Mouse (Mus musculus): Measurements from ENCODE around the gene Pcbp2.

Pcbp2 gene

GRCm38 (mm10) chr15:102468675-102469370 lies 1.5 kb upstream of the Pcbp2 start:
- no peak for DNase-seq

- peak; percentile 88 for DNase-seq
Observed at GRCm38 (mm10) chr15:102470605-102471294, 411 bp downstream of the Pcbp2 start.

- no peak for DNase-seq
Observed at GRCm38 (mm10) chr15:102471295-102471645, 931 bp downstream of the Pcbp2 start.

GRCm38 (mm10) chr15:102471727-102472126 lies 1.4 kb downstream of the Pcbp2 start:
- DNase-seq, result no peak

DNA sequence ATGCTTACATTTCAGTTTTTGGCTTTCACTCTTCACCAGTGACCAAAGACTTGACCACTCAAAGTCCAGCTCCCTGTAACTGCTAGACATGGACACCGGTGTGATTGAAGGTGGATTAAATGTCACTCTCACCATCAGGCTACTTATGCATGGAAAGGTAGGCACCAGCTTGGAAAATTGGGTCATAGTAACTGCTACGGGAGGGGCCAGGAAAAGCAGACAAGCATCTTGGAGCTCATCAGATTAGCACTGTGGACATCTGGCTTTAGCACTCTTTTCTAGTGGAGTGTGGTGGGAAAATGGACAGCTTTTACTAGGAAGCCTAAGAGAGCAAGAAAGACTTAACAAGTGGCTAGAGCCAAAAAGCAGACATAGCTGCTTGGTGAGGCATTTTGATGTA lies 2.9 kb downstream of the Pcbp2 start:
- no peak for DNase-seq

- no peak for DNase-seq
Observed at GRCm38 (mm10) chr15:102474520-102474919, 4.2 kb downstream of the Pcbp2 start.

- DNase-seq, result no peak
Observed at GRCm38 (mm10) chr15:102483136-102483535, 12.8 kb downstream of the Pcbp2 start.

GRCm38 (mm10) chr15:102485853-102486252 lies 15.5 kb downstream of the Pcbp2 start:
- DNase-seq, result no peak

DNA sequence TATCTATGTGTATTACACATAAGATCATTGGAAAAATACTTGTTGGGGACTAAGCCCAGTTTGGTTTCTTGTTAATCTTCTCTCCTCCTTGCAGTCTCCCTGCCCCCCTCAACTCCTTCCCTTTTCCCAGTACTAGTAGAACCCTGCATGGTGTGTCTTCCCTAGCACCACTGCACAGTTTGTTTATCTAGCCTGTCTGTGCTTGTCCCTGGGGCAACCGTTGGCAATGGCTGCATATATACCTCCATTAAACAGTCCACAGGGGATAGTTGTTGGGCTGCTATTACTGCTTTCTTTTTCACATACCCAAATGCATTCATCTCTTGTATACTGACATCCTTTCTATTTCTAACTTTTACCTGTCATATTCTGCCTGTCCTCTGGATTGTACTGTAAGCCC lies 17.3 kb downstream of the Pcbp2 start:
- no peak for DNase-seq

DNA sequence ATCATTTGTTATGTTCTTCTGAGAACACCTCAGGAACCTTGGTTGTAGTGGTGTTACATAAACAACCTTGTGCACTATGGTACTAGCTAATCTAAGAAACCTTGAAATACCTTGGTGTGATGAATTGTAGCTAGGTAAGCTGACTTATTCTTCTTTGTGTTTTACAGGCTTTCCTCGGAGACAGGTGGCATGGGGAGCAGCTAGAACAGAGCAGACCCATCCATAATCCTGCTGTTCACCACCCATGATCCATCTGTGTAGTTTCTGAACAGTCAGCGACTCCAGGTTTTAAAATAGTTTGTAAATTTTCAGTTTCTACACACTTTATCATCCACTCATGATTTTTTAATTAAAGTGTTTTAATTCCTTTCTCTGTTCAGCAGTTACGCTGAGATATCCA lies 28.0 kb downstream of the Pcbp2 start:
- DNase-seq, result no peak

GRCm38 (mm10) chr15:102499370-102499769 lies 29.0 kb downstream of the Pcbp2 start:
- DNase-seq, result no peak

- DNase-seq, result no peak
Observed at GRCm38 (mm10) chr15:102499851-102500250, 29.5 kb downstream of the Pcbp2 start.

DNA sequence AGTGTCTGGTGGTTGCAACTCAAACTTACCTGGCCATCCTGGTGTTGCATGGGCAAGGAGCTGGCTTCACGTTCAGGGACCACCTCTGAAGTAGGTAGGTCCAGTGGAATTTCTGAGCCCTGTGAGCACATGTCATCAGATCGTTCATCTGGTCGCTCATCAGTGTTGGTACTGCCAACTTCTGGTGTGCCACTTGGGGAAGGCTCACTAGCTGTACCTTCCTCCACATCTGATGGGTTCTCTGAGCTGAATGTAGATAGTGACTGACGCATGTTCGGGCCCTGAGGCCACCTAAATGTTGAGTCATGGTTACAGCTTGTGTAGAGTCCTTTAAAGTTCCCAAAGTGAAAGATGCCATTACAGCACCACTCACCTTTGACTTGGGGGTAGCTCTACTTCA lies 30.1 kb downstream of the Pcbp2 start:
- no peak for DNase-seq

GRCm38 (mm10) chr15:102501084-102501814 lies 30.9 kb downstream of the Pcbp2 start:
- no peak for DNase-seq

DNA sequence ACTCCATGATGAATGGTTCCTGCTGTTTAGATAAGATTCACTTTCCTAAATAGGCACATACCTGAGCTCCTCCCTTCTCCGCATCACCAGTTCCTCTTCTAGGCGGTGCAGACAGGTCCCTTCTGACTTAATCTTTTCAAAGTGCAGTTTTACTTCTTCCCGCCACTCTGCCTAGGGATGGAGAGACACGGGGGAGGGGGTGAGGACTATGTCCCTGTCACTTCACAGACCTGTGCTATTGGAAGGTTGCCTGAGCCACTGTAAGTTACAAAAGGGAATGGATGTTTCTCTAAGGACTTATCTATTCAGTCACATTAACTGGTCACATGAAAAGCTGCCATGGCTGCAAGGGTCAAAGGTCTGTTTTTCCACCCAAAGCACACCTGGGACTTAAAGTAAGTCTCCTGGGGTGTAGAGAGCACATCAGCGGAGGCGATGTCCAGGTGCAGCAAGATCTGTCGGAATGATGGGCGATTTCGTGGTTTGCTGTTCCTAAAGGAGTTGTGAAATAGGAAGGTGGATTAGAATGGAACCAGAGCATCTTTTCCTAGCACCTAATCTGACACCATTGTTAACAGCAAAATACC lies 32.0 kb downstream of the Pcbp2 start:
- DNase-seq, result no peak

- no peak for DNase-seq
Observed at GRCm38 (mm10) chr15:102503447-102503846, 33.1 kb downstream of the Pcbp2 start, which contains the start of gene Gm10337. Gene Gm10337, plus strand, starts transcription at chr15:102503722.

DNA sequence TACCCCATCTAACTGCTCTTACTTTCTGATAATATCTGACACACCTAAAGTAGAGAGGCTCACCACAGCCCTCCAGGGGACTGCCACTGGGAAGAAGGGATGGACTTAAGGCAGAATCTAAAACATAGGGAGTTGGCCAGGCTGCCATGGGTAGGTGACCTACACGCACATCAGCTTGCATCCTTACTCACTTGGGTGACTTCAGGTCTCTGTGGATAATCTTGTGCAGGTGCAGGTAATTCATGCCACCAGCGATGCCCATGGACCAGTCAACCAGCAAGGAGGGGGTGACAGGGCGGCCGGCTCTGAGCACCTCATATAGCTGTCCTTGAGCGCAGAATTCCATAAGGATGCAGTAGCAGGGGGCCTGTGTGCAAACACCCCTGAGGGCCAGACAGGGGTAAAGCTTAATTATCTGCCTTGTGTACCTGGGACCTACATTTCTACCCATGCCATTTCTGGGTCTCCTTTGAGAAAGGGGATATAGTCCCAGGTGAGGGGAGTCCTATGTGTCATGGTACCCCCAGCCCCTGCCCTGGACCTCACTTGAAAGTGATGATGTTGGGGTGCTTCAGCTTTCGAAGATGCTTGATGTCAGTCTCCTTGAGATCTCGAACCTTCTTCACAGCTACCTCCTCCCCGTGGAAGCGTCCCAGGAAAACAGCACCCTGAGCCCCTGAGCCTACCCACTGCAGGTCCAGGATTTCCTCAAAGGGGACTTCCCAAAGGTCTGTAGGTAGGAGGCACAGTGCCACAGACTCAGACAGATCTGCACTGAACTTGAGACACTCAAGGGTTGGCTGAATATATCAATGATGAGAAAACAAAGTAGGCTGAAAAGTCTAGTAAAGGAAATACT lies 33.8 kb downstream of the Pcbp2 start:
- DNase-seq, result peak; percentile 19

- DNase-seq, result peak; percentile 36
Observed at GRCm38 (mm10) chr15:102505073-102505769, 34.9 kb downstream of the Pcbp2 start.

DNA sequence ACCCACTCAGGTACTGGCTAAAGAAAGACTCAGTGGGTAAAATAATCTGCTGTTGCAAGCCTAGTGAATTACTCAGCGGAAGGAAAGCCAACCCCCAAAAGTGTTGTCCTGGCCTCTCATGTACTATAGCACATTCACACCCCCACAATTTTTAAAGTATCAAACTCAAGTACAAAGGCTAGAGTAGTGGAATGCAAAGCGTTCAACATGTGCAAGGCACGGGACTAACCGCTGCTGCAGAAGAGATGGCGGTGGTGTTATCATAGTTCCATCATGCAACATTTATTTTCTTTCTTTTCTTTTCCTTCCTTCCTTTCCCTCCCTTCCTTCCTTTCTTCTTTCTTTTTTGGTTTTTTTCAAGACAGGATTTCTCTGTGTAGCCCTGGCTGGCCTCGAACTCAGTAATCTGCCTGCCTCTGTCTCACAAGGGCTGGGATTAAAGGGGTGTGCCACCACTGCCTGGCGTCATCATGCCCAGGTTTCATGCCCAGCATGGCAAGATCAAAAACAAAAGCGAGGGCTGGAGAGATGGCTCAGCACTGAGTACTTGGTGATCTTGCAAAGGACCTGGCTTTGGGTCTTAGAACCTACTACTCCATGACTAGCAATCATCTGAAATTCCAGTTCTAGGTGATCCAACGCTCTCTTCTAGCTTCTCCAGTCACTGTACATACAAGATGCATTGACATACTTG lies 35.6 kb downstream of the Pcbp2 start:
- no peak for DNase-seq

DNA sequence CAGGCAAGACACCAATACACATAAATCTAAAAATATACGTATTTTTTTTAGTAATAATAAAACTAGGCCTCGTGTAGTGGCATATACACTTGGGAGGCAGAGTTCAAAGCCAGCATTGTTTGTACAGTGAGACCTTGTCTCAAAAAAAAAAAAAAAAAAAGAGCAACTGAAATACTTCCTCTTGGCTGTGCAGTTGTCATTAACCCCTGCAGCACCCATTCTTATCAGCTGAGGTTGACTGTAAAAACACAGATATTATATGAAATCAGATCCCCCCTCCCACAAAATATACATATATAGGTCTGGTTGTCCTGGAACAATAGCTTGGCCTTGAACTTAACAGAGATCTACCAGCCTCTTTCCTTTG lies 36.1 kb downstream of the Pcbp2 start:
- DNase-seq, result no peak

DNA sequence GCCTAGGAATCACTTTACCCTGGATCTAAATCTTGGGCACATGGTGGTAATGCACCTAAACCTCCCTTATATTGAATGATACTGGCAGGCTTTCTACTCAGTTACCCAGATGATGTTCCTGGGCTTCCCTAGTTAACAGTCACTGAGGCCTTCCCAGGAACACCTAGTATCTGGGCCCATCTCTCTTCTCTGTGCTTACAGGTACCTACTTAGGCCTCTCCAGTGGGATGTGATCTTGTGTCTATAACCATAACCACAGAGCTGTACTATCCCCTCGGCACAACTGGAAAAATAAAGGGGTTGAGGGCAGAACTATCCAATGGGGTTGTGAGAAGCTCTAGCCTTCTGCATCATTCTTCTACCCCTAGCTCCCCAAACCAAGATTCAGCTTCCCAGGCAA lies 36.5 kb downstream of the Pcbp2 start:
- DNase-seq, result no peak
